Mouse (Mus musculus): ENCODE results near the gene Pygo2.

- TF ChIP-seq POLR2A (IDR thresholded peaks at IDR 0.05; ENCODE audit: insufficient read depth, low read depth, low read length) (no peak), CTCF (IDR thresholded peaks at IDR 0.05) (no peak)
Observed at GRCm38 (mm10) chr3:89388134-89388881, 41.7 kb upstream of the Pygo2 start.

Data from heart, adult 2 months (tissue).